28 mouse cellular contexts compared by ENCODE assay signal in genomic region chr6:92959416-92959815, GRCm38 (mm10). TPM values are rescaled to one million over a fixed set of nuclear protein-coding genes. Genes with fewer than 3 reads are reported as not detected.
"Had no signal": no experiment of that assay in that cellular context is flagged by ENCODE, and none has a peak within 500 bp of the region (broad histone marks: within the 10 kb centered on the region; RNA-seq: fewer than 3 reads in every experiment).

No protein-coding gene starts in this region.

- ATAC-seq: forebrain, embryonic 13.5 days; forebrain, embryonic 14.5 days; forebrain, embryonic 15.5 days; forebrain, embryonic 16.5 days; forebrain, postnatal 0 days had no signal

- H3K27me3 ChIP-seq: embryonic facial prominence, embryonic 12.5 days; embryonic facial prominence, embryonic 13.5 days; embryonic facial prominence, embryonic 15.5 days; forebrain, embryonic 15.5 days had no signal

- H3K9ac ChIP-seq: embryonic facial prominence, embryonic 12.5 days; embryonic facial prominence, embryonic 13.5 days; embryonic facial prominence, embryonic 15.5 days; forebrain, embryonic 12.5 days; forebrain, embryonic 13.5 days; forebrain, embryonic 15.5 days; forebrain, postnatal 0 days had no signal

- DNase-seq: cerebellum, adult 2 months; cerebellum, adult 8-10 months; cerebellum, adult 9-10 months; cerebellum, adult 9-11 months; cerebellum, postnatal 10 days; cerebellum, postnatal 14 days; cerebellum, postnatal 25 days; cerebellum, postnatal 36 days; embryo, embryonic 11 days; forebrain, postnatal 0 days; gastrocnemius, adult 2 months; gastrocnemius, postnatal 10 days; gastrocnemius, postnatal 14 days; gastrocnemius, postnatal 25 days; gastrocnemius, postnatal 36 days; heart, adult 18-20 months; heart, adult 2 months had no signal

- H3K36me3 ChIP-seq: embryonic facial prominence, embryonic 10.5 days; embryonic facial prominence, embryonic 12.5 days; embryonic facial prominence, embryonic 13.5 days; embryonic facial prominence, embryonic 15.5 days; forebrain, embryonic 10.5 days; forebrain, embryonic 12.5 days; forebrain, embryonic 15.5 days had no signal

- H3K4me2 ChIP-seq: embryonic facial prominence, embryonic 12.5 days; embryonic facial prominence, embryonic 13.5 days; embryonic facial prominence, embryonic 15.5 days; forebrain, embryonic 12.5 days; forebrain, embryonic 13.5 days; forebrain, embryonic 15.5 days had no signal

- H3K27ac ChIP-seq: embryonic facial prominence, embryonic 10.5 days; embryonic facial prominence, embryonic 12.5 days; embryonic facial prominence, embryonic 13.5 days; embryonic facial prominence, embryonic 15.5 days; forebrain, embryonic 10.5 days; forebrain, embryonic 12.5 days; forebrain, embryonic 13.5 days; forebrain, embryonic 15.5 days; gastrocnemius, adult 2 months; heart, adult 2 months had no signal

- H3K4me3 ChIP-seq: embryonic facial prominence, embryonic 10.5 days; embryonic facial prominence, embryonic 12.5 days; embryonic facial prominence, embryonic 13.5 days; embryonic facial prominence, embryonic 15.5 days; erythroblast, embryonic 14.5 days; forebrain, embryonic 10.5 days; forebrain, embryonic 12.5 days; forebrain, embryonic 13.5 days; forebrain, embryonic 15.5 days; gastrocnemius, adult 2 months; heart, adult 2 months had no signal

- H3K4me1 ChIP-seq: embryonic facial prominence, embryonic 12.5 days; embryonic facial prominence, embryonic 15.5 days; forebrain, embryonic 12.5 days; forebrain, embryonic 13.5 days; forebrain, embryonic 15.5 days had no signal

- H3K9me3 ChIP-seq: embryonic facial prominence, embryonic 10.5 days; embryonic facial prominence, embryonic 12.5 days; embryonic facial prominence, embryonic 13.5 days; embryonic facial prominence, embryonic 15.5 days; forebrain, embryonic 10.5 days; forebrain, embryonic 12.5 days; forebrain, embryonic 13.5 days; forebrain, embryonic 15.5 days had no signal

RNA-seq across cellular contexts. Expression of gene Adamts9, which starts 16.1 kb away (rescaled TPM):
- polyA plus RNA-seq: erythroblast, embryonic 14.5 days had no signal
